Mouse (Mus musculus): ENCODE data around the gene Cyp2a5. TPM values are rescaled to one million over a fixed set of nuclear protein-coding genes. Genes with fewer than 3 reads are reported as not detected.
"Not testable (repeated sequence)": the region's sequence is repeated elsewhere in the genome, so short reads cannot be mapped to it uniquely, and the experiment has no call there.

The Cyp2a5 gene
- polyA plus RNA-seq, 1 experiment from 2014 or later = 0.60 TPM

- not testable (repeated sequence) for H3K27me3 ChIP-seq (ENCODE audit: control insufficient read depth, insufficient read depth, low read length); H3K9me3 ChIP-seq (ENCODE audit: control insufficient read depth, low read length); H3K9ac ChIP-seq (ENCODE audit: low read depth, low read length); H3K4me2 ChIP-seq (replicated peaks; ENCODE audit: low read depth, low read length); DNase-seq (ENCODE audit: low spot score); H3K27ac ChIP-seq (ENCODE audit: low read depth, low read length); H3K4me1 ChIP-seq (replicated peaks; ENCODE audit: control insufficient read depth, insufficient read depth, low read length); H3K36me3 ChIP-seq (ENCODE audit: control insufficient read depth, insufficient read depth, low read length); ATAC-seq (ENCODE audit: low FRiP score); H3K4me3 ChIP-seq (ENCODE audit: low read depth, low read length)
These were observed 15.0 kb downstream of the Cyp2a5 start for GRCm38 (mm10) chr7:26850063-26850462.

- H3K9me3 ChIP-seq (ENCODE audit: control insufficient read depth, low read length); H3K9ac ChIP-seq (ENCODE audit: low read depth, low read length); H3K4me1 ChIP-seq (replicated peaks; ENCODE audit: control insufficient read depth, insufficient read depth, low read length): not testable (repeated sequence)
These were observed 43.5 kb downstream of the Cyp2a5 start for GRCm38 (mm10) chr7:26878581-26878980.

GRCm38 (mm10) chr7:26880600-26880999, 45.5 kb downstream of the Cyp2a5 start:
- H3K27ac ChIP-seq (ENCODE audit: low read depth, low read length); DNase-seq (ENCODE audit: low spot score); H3K9ac ChIP-seq (ENCODE audit: low read depth, low read length); H3K36me3 ChIP-seq (ENCODE audit: control insufficient read depth, insufficient read depth, low read length); ATAC-seq (ENCODE audit: low FRiP score); H3K4me1 ChIP-seq (replicated peaks; ENCODE audit: control insufficient read depth, insufficient read depth, low read length); H3K4me3 ChIP-seq (ENCODE audit: low read depth, low read length); H3K4me2 ChIP-seq (replicated peaks; ENCODE audit: low read depth, low read length); H3K27me3 ChIP-seq (ENCODE audit: control insufficient read depth, insufficient read depth, low read length); H3K9me3 ChIP-seq (ENCODE audit: control insufficient read depth, low read length): not testable (repeated sequence)
- WGBS = 87% methylated on average over 2 of the region's 3 CpGs

More at GRCm38 (mm10) chr7:26878581-26878980, 43.5 kb downstream of the Cyp2a5 start:
- DNase-seq (ENCODE audit: low spot score); ATAC-seq (ENCODE audit: low FRiP score); H3K27me3 ChIP-seq (ENCODE audit: control insufficient read depth, insufficient read depth, low read length); H3K4me3 ChIP-seq (ENCODE audit: low read depth, low read length); H3K4me2 ChIP-seq (replicated peaks; ENCODE audit: low read depth, low read length); H3K36me3 ChIP-seq (ENCODE audit: control insufficient read depth, insufficient read depth, low read length); H3K27ac ChIP-seq (ENCODE audit: low read depth, low read length): not testable (repeated sequence)

Other genes with a start within 250 kb of the Cyp2a5 start
- not detected in 2 replicates for gene Vmn1r185, start 216.8 kb upstream of the Cyp2a5 start, polyA plus RNA-seq (2014; fragmentation: Nextera tagmentation; extraction: Ambion mirVana)
- not detected in 2 replicates for gene Cyp2b23, start 148.9 kb upstream of the Cyp2a5 start, polyA plus RNA-seq (2014; fragmentation: Nextera tagmentation; extraction: Ambion mirVana)
- 0.08 and 0.09 TPM in 2 replicates for gene Cyp2b19, start 78.2 kb upstream of the Cyp2a5 start, polyA plus RNA-seq (2014; fragmentation: Nextera tagmentation; extraction: Ambion mirVana)
- not detected in 2 replicates for gene Cyp2g1, start 26.4 kb upstream of the Cyp2a5 start, polyA plus RNA-seq (2014; fragmentation: Nextera tagmentation; extraction: Ambion mirVana)
- gene Cyp2a22, start 104.1 kb downstream of the Cyp2a5 start, polyA plus RNA-seq (2014; fragmentation: Nextera tagmentation; extraction: Ambion mirVana) = not detected in 2 replicates
- gene Cyp2a12, start 193.8 kb downstream of the Cyp2a5 start, polyA plus RNA-seq (2014; fragmentation: Nextera tagmentation; extraction: Ambion mirVana) = not detected in 2 replicates

All from hindbrain, embryonic 11.5 days (tissue).